Mouse (Mus musculus): Measurements from ENCODE around the gene Cdcp1. TPM values are rescaled to one million over a fixed set of nuclear protein-coding genes. Genes with fewer than 3 reads are reported as not detected.

The Cdcp1 gene
- polyA plus RNA-seq, 1 experiment: not detected

DNA sequence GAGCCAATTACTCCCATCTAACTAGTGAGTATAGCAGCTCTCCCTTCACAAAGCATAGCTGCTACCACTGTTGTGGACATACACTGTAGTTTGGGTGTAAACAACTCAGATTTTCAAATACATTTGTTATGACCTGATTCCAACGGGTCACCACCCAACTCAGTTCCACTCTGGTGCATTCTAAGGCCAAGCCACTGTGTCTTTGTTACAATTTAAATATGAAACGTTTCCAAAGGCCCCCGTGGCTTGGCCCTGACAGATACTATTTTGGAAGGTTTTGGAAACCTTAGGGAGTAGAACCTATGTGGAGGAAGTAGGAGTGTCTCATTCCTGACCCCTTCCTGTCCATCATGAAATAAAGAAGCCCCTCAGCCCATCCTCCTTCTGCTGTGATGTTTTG is 15.7 kb downstream of the Cdcp1 start:
- H3K4me2 ChIP-seq (ENCODE audit: low read depth): no peak overlapping the region
- H3K27me3 ChIP-seq (ENCODE audit: control insufficient read depth, insufficient read depth, insufficient read length): no peaks in the 10 kb centered on the region
- H3K4me3 ChIP-seq: no peak overlapping the region
- TF ChIP-seq MYOD1 (IDR thresholded peaks at IDR 0.05; ENCODE audit: control insufficient read depth in 1 of 3, insufficient read length in 2 of 3, low read depth in 2 of 3): no peak
- no peak for TF ChIP-seq MAX (IDR thresholded peaks at IDR 0.05; ENCODE audit: low read depth)
- no peak for TF ChIP-seq REST (IDR thresholded peaks at IDR 0.05; ENCODE audit: insufficient read depth, insufficient read length)
- no peak for TF ChIP-seq POLR2AphosphoS2 (IDR thresholded peaks at IDR 0.05; ENCODE audit: insufficient read length, low read depth)
- TF ChIP-seq USF1 (IDR thresholded peaks at IDR 0.05; ENCODE audit: low read depth): no peak
- TF ChIP-seq CEBPB (IDR thresholded peaks at IDR 0.05; ENCODE audit: insufficient read depth, poor library complexity, severe bottlenecking): no peak
- TF ChIP-seq E2F4 (IDR thresholded peaks at IDR 0.05; ENCODE audit: insufficient read depth): no peak
- no peak for TF ChIP-seq TCF3 (IDR thresholded peaks at IDR 0.05; ENCODE audit: insufficient read length, low read depth)
- TF ChIP-seq TCF12 (IDR thresholded peaks at IDR 0.05; ENCODE audit: insufficient read depth, poor library complexity, severe bottlenecking): no peak
- TF ChIP-seq SRF (IDR thresholded peaks at IDR 0.05; ENCODE audit: control insufficient read depth, insufficient read length, low read depth): no peak
- TF ChIP-seq POLR2A (IDR thresholded peaks at IDR 0.05; ENCODE audit: insufficient read length, low read depth): no peak
- TF ChIP-seq MYOG (IDR thresholded peaks at IDR 0.05; ENCODE audit: control insufficient read depth in 1 of 3, insufficient read depth in 1 of 3, insufficient read length in 2 of 3, low read depth in 2 of 3): no peak
- no peak overlapping the region for H3ac ChIP-seq (ENCODE audit: control insufficient read depth, insufficient read length)
- H3K79me2 ChIP-seq (ENCODE audit: control insufficient read depth, insufficient read depth): no peaks in the 10 kb centered on the region
- H3K36me3 ChIP-seq (ENCODE audit: control insufficient read depth, insufficient read depth): no peaks in the 10 kb centered on the region

DNA sequence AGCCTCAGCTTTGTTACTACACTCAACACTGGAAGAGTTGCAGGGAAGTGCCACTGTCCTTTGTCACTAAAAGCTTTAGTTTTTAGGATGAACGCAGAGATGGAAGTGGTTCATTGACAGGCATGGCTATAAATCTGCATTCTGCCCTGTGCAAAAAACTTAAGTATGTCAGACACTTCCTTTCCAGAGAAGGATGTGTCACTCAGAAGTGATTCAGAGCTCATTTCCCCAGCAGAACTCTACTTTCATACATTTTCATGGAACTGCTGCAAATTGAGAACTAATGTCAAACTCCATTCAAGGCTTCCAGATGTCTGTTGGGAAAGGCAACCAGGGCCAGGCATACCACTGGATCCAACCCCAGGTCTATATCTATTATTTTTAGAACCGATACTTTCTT is 27.6 kb downstream of the Cdcp1 start:
- TF ChIP-seq REST (IDR thresholded peaks at IDR 0.05; ENCODE audit: insufficient read depth, insufficient read length): no peak
- TF ChIP-seq E2F4 (IDR thresholded peaks at IDR 0.05; ENCODE audit: insufficient read depth): no peak
- no peaks in the 10 kb centered on the region for H3K36me3 ChIP-seq (ENCODE audit: control insufficient read depth, insufficient read depth)
- H3K4me3 ChIP-seq: no peak overlapping the region
- H3K4me2 ChIP-seq (ENCODE audit: low read depth): peak overlapping the region; percentile 45
- H3ac ChIP-seq (ENCODE audit: control insufficient read depth, insufficient read length): no peak overlapping the region
- no peaks in the 10 kb centered on the region for H3K79me2 ChIP-seq (ENCODE audit: control insufficient read depth, insufficient read depth)
- no peaks in the 10 kb centered on the region for H3K27me3 ChIP-seq (ENCODE audit: control insufficient read depth, insufficient read depth, insufficient read length)

DNA sequence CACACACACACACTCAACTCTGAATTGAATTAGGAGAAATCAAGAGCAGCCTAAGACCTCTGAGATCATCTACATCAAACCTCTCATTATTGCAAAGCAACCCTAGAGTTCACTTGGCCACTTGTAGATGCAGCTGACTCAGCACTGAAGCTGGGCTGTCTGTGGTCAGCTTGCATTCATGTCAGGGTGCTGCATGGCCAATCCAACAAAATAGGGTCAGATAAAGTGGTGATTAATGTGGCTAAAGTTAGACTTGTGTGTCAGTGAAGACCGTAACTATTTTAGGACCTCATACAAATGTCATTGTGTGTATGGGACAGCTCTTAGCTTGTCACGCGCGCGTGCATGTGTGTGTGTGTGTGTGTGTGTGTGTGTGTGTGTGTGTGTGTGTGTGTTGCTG is 28.2 kb downstream of the Cdcp1 start:
- no peaks in the 10 kb centered on the region for H3K79me2 ChIP-seq (ENCODE audit: control insufficient read depth, insufficient read depth)

DNA sequence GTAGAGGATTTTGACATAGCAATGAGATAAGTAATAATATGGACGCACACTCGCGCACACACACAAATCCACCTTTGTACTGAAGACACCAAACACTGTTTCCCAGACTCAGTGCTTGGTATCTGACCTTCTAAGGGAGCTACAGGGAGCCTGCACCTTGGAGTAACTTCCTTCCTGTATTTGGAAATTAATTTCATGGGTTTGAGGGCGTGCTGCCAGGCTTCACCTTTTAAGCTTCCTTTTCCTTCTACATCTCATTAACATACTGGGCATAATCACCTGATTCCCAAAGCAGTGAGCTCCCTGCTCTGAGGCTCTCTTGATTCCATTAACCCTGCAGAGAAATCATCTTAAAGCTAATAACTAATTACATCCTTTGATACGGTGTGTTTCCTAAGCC is 29.7 kb downstream of the Cdcp1 start:
- H3K4me2 ChIP-seq (ENCODE audit: low read depth): no peak overlapping the region
- H3K27me3 ChIP-seq (ENCODE audit: control insufficient read depth, insufficient read depth, insufficient read length): no peaks in the 10 kb centered on the region
- no peak overlapping the region for H3ac ChIP-seq (ENCODE audit: control insufficient read depth, insufficient read length)
- no peaks in the 10 kb centered on the region for H3K36me3 ChIP-seq (ENCODE audit: control insufficient read depth, insufficient read depth)
- no peaks in the 10 kb centered on the region for H3K79me2 ChIP-seq (ENCODE audit: control insufficient read depth, insufficient read depth)
- no peak for TF ChIP-seq TCF12 (IDR thresholded peaks at IDR 0.05; ENCODE audit: insufficient read depth, poor library complexity, severe bottlenecking)
- no peak overlapping the region for H3K4me3 ChIP-seq

More for the DNA sequence above, 28.2 kb downstream of the Cdcp1 start:
- no peak for TF ChIP-seq POLR2A (IDR thresholded peaks at IDR 0.05; ENCODE audit: insufficient read length, low read depth)
- TF ChIP-seq MYOG (IDR thresholded peaks at IDR 0.05; ENCODE audit: control insufficient read depth in 1 of 3, insufficient read depth in 1 of 3, insufficient read length in 2 of 3, low read depth in 2 of 3): peak in 1 of 3 experiments; percentile 4
- H3K27me3 ChIP-seq (ENCODE audit: control insufficient read depth, insufficient read depth, insufficient read length): no peaks in the 10 kb centered on the region
- no peak overlapping the region for H3K4me3 ChIP-seq
- H3ac ChIP-seq (ENCODE audit: control insufficient read depth, insufficient read length): no peak overlapping the region
- H3K36me3 ChIP-seq (ENCODE audit: control insufficient read depth, insufficient read depth): no peaks in the 10 kb centered on the region
- peak overlapping the region; percentile 45 for H3K4me2 ChIP-seq (ENCODE audit: low read depth)

DNA sequence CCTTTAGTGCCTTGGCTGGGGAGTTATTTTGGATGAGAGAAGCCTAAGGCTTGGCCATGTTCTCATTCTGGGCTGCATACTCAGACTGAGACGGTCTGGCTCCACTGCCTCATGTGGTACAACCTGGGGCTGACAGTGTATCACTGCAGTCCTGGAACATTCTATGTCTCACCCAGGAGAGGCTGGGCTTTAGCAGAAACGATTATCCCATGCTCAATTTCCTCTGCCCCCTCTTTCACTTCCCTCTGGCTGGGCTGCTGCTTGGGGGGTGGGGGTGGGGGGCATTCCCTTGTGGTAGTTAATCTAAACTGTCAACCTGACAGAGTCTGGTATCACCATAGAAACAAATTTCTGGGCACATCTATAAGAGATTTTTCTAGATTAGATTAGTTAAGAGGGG is 30.3 kb downstream of the Cdcp1 start:
- TF ChIP-seq MYOD1 (IDR thresholded peaks at IDR 0.05; ENCODE audit: control insufficient read depth in 1 of 3, insufficient read length in 2 of 3, low read depth in 2 of 3): no peak
- no peak for TF ChIP-seq MYOG (IDR thresholded peaks at IDR 0.05; ENCODE audit: control insufficient read depth in 1 of 3, insufficient read depth in 1 of 3, insufficient read length in 2 of 3, low read depth in 2 of 3)
- no peak for TF ChIP-seq POLR2AphosphoS2 (IDR thresholded peaks at IDR 0.05; ENCODE audit: insufficient read length, low read depth)
- TF ChIP-seq SRF (IDR thresholded peaks at IDR 0.05; ENCODE audit: control insufficient read depth, insufficient read length, low read depth): no peak
- TF ChIP-seq TCF12 (IDR thresholded peaks at IDR 0.05; ENCODE audit: insufficient read depth, poor library complexity, severe bottlenecking): no peak
- TF ChIP-seq TCF3 (IDR thresholded peaks at IDR 0.05; ENCODE audit: insufficient read length, low read depth): no peak
- TF ChIP-seq USF1 (IDR thresholded peaks at IDR 0.05; ENCODE audit: low read depth): no peak
- no peak for TF ChIP-seq E2F4 (IDR thresholded peaks at IDR 0.05; ENCODE audit: insufficient read depth)
- no peak for TF ChIP-seq CEBPB (IDR thresholded peaks at IDR 0.05; ENCODE audit: insufficient read depth, poor library complexity, severe bottlenecking)
- no peak for TF ChIP-seq REST (IDR thresholded peaks at IDR 0.05; ENCODE audit: insufficient read depth, insufficient read length)
- no peak for TF ChIP-seq POLR2A (IDR thresholded peaks at IDR 0.05; ENCODE audit: insufficient read length, low read depth)
- TF ChIP-seq MAX (IDR thresholded peaks at IDR 0.05; ENCODE audit: low read depth): no peak
- H3ac ChIP-seq (ENCODE audit: control insufficient read depth, insufficient read length): no peak overlapping the region
- H3K36me3 ChIP-seq (ENCODE audit: control insufficient read depth, insufficient read depth): no peaks in the 10 kb centered on the region
- no peak overlapping the region for H3K4me3 ChIP-seq
- no peaks in the 10 kb centered on the region for H3K79me2 ChIP-seq (ENCODE audit: control insufficient read depth, insufficient read depth)
- no peak overlapping the region for H3K4me2 ChIP-seq (ENCODE audit: low read depth)
- no peaks in the 10 kb centered on the region for H3K27me3 ChIP-seq (ENCODE audit: control insufficient read depth, insufficient read depth, insufficient read length)

DNA sequence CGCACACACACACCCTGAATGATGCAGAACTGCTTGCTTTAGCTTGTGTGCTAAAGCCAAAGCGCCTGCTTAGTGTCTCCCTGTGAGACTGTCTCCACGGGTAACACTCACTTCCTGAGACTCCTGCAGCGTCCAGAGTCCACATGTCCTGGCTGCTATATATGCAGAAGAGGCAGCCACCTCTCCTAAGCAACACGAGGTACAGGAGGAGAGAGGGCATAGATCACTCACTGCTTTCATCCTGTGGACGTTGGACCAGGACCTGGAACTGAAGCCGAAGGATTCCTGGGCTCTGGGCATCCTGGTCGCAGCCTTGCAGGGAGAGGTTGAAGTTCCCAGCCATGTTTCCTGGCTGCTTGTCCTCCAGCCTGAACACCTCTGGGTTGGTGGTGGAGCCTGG is 32.6 kb downstream of the Cdcp1 start:
- H3K4me2 ChIP-seq (ENCODE audit: low read depth): no peak overlapping the region
- H3K27me3 ChIP-seq (ENCODE audit: control insufficient read depth, insufficient read depth, insufficient read length): no peaks in the 10 kb centered on the region
- no peaks in the 10 kb centered on the region for H3K79me2 ChIP-seq (ENCODE audit: control insufficient read depth, insufficient read depth)
- H3K4me3 ChIP-seq: no peak overlapping the region
- TF ChIP-seq TCF12 (IDR thresholded peaks at IDR 0.05; ENCODE audit: insufficient read depth, poor library complexity, severe bottlenecking) (no peak), SRF (IDR thresholded peaks at IDR 0.05; ENCODE audit: control insufficient read depth, insufficient read length, low read depth) (no peak), REST (IDR thresholded peaks at IDR 0.05; ENCODE audit: insufficient read depth, insufficient read length) (no peak), POLR2AphosphoS2 (IDR thresholded peaks at IDR 0.05; ENCODE audit: insufficient read length, low read depth) (no peak), E2F4 (IDR thresholded peaks at IDR 0.05; ENCODE audit: insufficient read depth) (no peak), MYOD1 (IDR thresholded peaks at IDR 0.05; ENCODE audit: control insufficient read depth in 1 of 3, insufficient read length in 2 of 3, low read depth in 2 of 3) (no peak), MYOG (IDR thresholded peaks at IDR 0.05; ENCODE audit: control insufficient read depth in 1 of 3, insufficient read depth in 1 of 3, insufficient read length in 2 of 3, low read depth in 2 of 3) (no peak), USF1 (IDR thresholded peaks at IDR 0.05; ENCODE audit: low read depth) (no peak)
- H3K36me3 ChIP-seq (ENCODE audit: control insufficient read depth, insufficient read depth): no peaks in the 10 kb centered on the region
- H3ac ChIP-seq (ENCODE audit: control insufficient read depth, insufficient read length): no peak overlapping the region
